Mouse (Mus musculus): Measurements from ENCODE around the gene Sytl3. TPM values are rescaled to one million over a fixed set of nuclear protein-coding genes. Genes with fewer than 3 reads are reported as not detected.
A peak's percentile ranks its signal among the peaks of the same experiment; 100 is the strongest.

Sytl3 gene
- polyA plus RNA-seq, 1 experiment from 2014 or later = 0.90 TPM

- Histone ChIP-seq H3K36me3 (ENCODE audit: control insufficient read depth, insufficient read depth, low read length) (peaks cover 17% of the 10 kb centered on the region), H3K27me3 (ENCODE audit: control insufficient read depth, insufficient read depth, low read depth, low read length) (no peaks in the 10 kb centered on the region), H3K27ac (ENCODE audit: low read length) (peak overlapping the region; percentile 51), H3K4me3 (ENCODE audit: low read length) (no peak overlapping the region), H3K4me1 (replicated peaks; ENCODE audit: control insufficient read depth, insufficient read depth, low read length) (peaks cover 18% of the 10 kb centered on the region), H3K9me3 (ENCODE audit: control insufficient read depth, low read length) (no peaks in the 10 kb centered on the region), H3K4me2 (ENCODE audit: low read depth, low read length) (no peak overlapping the region), H3K9ac (ENCODE audit: low read length) (no peak overlapping the region)
- WGBS = 85% methylated on average over 11 of the region's 11 CpGs
- 0 out of 2 replicates have a peak, but pooled peaks have one; percentile 1 for ATAC-seq (ENCODE audit: low read depth)
Observed at GRCm38 (mm10) chr17:6743039-6743575, 84.2 kb downstream of the Sytl3 start.

- peaks cover 14% of the 10 kb centered on the region for H3K36me3 ChIP-seq (ENCODE audit: control insufficient read depth, insufficient read depth, low read length)
- no peak for ATAC-seq (ENCODE audit: low read depth)
- H3K27ac ChIP-seq (ENCODE audit: low read length) = peak overlapping the region; percentile 51
- H3K4me1 ChIP-seq (replicated peaks; ENCODE audit: control insufficient read depth, insufficient read depth, low read length) = peaks cover 20% of the 10 kb centered on the region
- H3K9me3 ChIP-seq (ENCODE audit: control insufficient read depth, low read length) = no peaks in the 10 kb centered on the region
- H3K27me3 ChIP-seq (ENCODE audit: control insufficient read depth, insufficient read depth, low read depth, low read length) = no peaks in the 10 kb centered on the region
- no peak overlapping the region for H3K4me3 ChIP-seq (ENCODE audit: low read length)
- 69% methylated on average over 11 of the region's 11 CpGs for WGBS
- H3K4me2 ChIP-seq (ENCODE audit: low read depth, low read length) = no peak overlapping the region
- no peak overlapping the region for H3K9ac ChIP-seq (ENCODE audit: low read length)
Observed at GRCm38 (mm10) chr17:6743787-6744239, 84.9 kb downstream of the Sytl3 start.

- 0 out of 2 replicates have a peak, but pooled peaks have one; percentile 6 for ATAC-seq (ENCODE audit: low read depth)
- Histone ChIP-seq H3K9me3 (ENCODE audit: control insufficient read depth, low read length) (no peaks in the 10 kb centered on the region), H3K4me2 (ENCODE audit: low read depth, low read length) (no peak overlapping the region), H3K4me1 (replicated peaks; ENCODE audit: control insufficient read depth, insufficient read depth, low read length) (peaks cover 21% of the 10 kb centered on the region), H3K4me3 (ENCODE audit: low read length) (no peak overlapping the region), H3K27ac (ENCODE audit: low read length) (peak overlapping the region; percentile 51), H3K9ac (ENCODE audit: low read length) (no peak overlapping the region), H3K27me3 (ENCODE audit: control insufficient read depth, insufficient read depth, low read depth, low read length) (no peaks in the 10 kb centered on the region), H3K36me3 (ENCODE audit: control insufficient read depth, insufficient read depth, low read length) (peaks cover 8% of the 10 kb centered on the region)
- WGBS = 71% methylated on average over 9 of the region's 9 CpGs
Observed at GRCm38 (mm10) chr17:6744366-6744765, 85.5 kb downstream of the Sytl3 start.

- Histone ChIP-seq H3K9me3 (ENCODE audit: control insufficient read depth, low read length) (no peaks in the 10 kb centered on the region), H3K27ac (ENCODE audit: low read length) (peak overlapping the region; percentile 51)
Observed at GRCm38 (mm10) chr17:6744871-6745270, 86.0 kb downstream of the Sytl3 start.

GRCm38 (mm10) chr17:6745503-6745902, 86.6 kb downstream of the Sytl3 start:
- H3K36me3 ChIP-seq (ENCODE audit: control insufficient read depth, insufficient read depth, low read length) = peaks cover 5% of the 10 kb centered on the region
- H3K27me3 ChIP-seq (ENCODE audit: control insufficient read depth, insufficient read depth, low read depth, low read length) = no peaks in the 10 kb centered on the region
- H3K4me3 ChIP-seq (ENCODE audit: low read length) = no peak overlapping the region
- WGBS = 81% methylated on average over 5 of the region's 5 CpGs
- H3K9me3 ChIP-seq (ENCODE audit: control insufficient read depth, low read length) = no peaks in the 10 kb centered on the region
- no peak overlapping the region for H3K9ac ChIP-seq (ENCODE audit: low read length)
- ATAC-seq (ENCODE audit: low read depth) = no peak
- H3K4me2 ChIP-seq (ENCODE audit: low read depth, low read length) = no peak overlapping the region
- H3K27ac ChIP-seq (ENCODE audit: low read length) = peak overlapping the region; percentile 4; the same call in 1 of the 2 replicates
- H3K4me1 ChIP-seq (replicated peaks; ENCODE audit: control insufficient read depth, insufficient read depth, low read length) = peaks cover 21% of the 10 kb centered on the region

More at GRCm38 (mm10) chr17:6744871-6745270, 86.0 kb downstream of the Sytl3 start:
- H3K4me3 ChIP-seq (ENCODE audit: low read length) = no peak overlapping the region
- ATAC-seq (ENCODE audit: low read depth) = no peak
- no peak overlapping the region for H3K9ac ChIP-seq (ENCODE audit: low read length)
- WGBS = 88% methylated on average over 14 of the region's 14 CpGs
- no peaks in the 10 kb centered on the region for H3K27me3 ChIP-seq (ENCODE audit: control insufficient read depth, insufficient read depth, low read depth, low read length)
- no peak overlapping the region for H3K4me2 ChIP-seq (ENCODE audit: low read depth, low read length)
- peaks cover 6% of the 10 kb centered on the region for H3K36me3 ChIP-seq (ENCODE audit: control insufficient read depth, insufficient read depth, low read length)
- H3K4me1 ChIP-seq (replicated peaks; ENCODE audit: control insufficient read depth, insufficient read depth, low read length) = peaks cover 21% of the 10 kb centered on the region

- WGBS = 54% methylated on average over 9 of the region's 9 CpGs
- peaks cover 21% of the 10 kb centered on the region for H3K4me1 ChIP-seq (replicated peaks; ENCODE audit: control insufficient read depth, insufficient read depth, low read length)
Observed at GRCm38 (mm10) chr17:6745975-6746374, 87.1 kb downstream of the Sytl3 start.

GRCm38 (mm10) chr17:6746452-6747231, 87.7 kb downstream of the Sytl3 start:
- Histone ChIP-seq H3K27ac (ENCODE audit: low read length) (no peak overlapping the region), H3K9me3 (ENCODE audit: control insufficient read depth, low read length) (no peaks in the 10 kb centered on the region), H3K4me1 (replicated peaks; ENCODE audit: control insufficient read depth, insufficient read depth, low read length) (peaks cover 21% of the 10 kb centered on the region), H3K4me3 (ENCODE audit: low read length) (no peak overlapping the region), H3K9ac (ENCODE audit: low read length) (no peak overlapping the region), H3K4me2 (ENCODE audit: low read depth, low read length) (no peak overlapping the region), H3K27me3 (ENCODE audit: control insufficient read depth, insufficient read depth, low read depth, low read length) (no peaks in the 10 kb centered on the region), H3K36me3 (ENCODE audit: control insufficient read depth, insufficient read depth, low read length) (peaks cover 4% of the 10 kb centered on the region)
- 58% methylated on average over 9 of the region's 9 CpGs for WGBS
- ATAC-seq (ENCODE audit: low read depth) = no peak

More at GRCm38 (mm10) chr17:6745975-6746374, 87.1 kb downstream of the Sytl3 start:
- Histone ChIP-seq H3K27me3 (ENCODE audit: control insufficient read depth, insufficient read depth, low read depth, low read length) (no peaks in the 10 kb centered on the region), H3K9me3 (ENCODE audit: control insufficient read depth, low read length) (no peaks in the 10 kb centered on the region), H3K4me2 (ENCODE audit: low read depth, low read length) (no peak overlapping the region), H3K36me3 (ENCODE audit: control insufficient read depth, insufficient read depth, low read length) (peaks cover 4% of the 10 kb centered on the region), H3K4me3 (ENCODE audit: low read length) (no peak overlapping the region), H3K9ac (ENCODE audit: low read length) (no peak overlapping the region), H3K27ac (ENCODE audit: low read length) (peak overlapping the region; percentile 4; the same call in 1 of the 2 replicates)
- ATAC-seq (ENCODE audit: low read depth) = peak; percentile 60

GRCm38 (mm10) chr17:6747478-6747877, 88.6 kb downstream of the Sytl3 start:
- WGBS = 61% methylated on average over 7 of the region's 7 CpGs
- no peak overlapping the region for H3K4me3 ChIP-seq (ENCODE audit: low read length)
- H3K27me3 ChIP-seq (ENCODE audit: control insufficient read depth, insufficient read depth, low read depth, low read length) = no peaks in the 10 kb centered on the region
- no peak overlapping the region for H3K27ac ChIP-seq (ENCODE audit: low read length)
- peaks cover 7% of the 10 kb centered on the region for H3K36me3 ChIP-seq (ENCODE audit: control insufficient read depth, insufficient read depth, low read length)
- H3K9ac ChIP-seq (ENCODE audit: low read length) = no peak overlapping the region
- no peak overlapping the region for H3K4me2 ChIP-seq (ENCODE audit: low read depth, low read length)
- H3K9me3 ChIP-seq (ENCODE audit: control insufficient read depth, low read length) = no peaks in the 10 kb centered on the region
- H3K4me1 ChIP-seq (replicated peaks; ENCODE audit: control insufficient read depth, insufficient read depth, low read length) = peaks cover 17% of the 10 kb centered on the region
- ATAC-seq (ENCODE audit: low read depth) = no peak

GRCm38 (mm10) chr17:6748779-6749464, 90.0 kb downstream of the Sytl3 start:
- H3K9ac ChIP-seq (ENCODE audit: low read length) = no peak overlapping the region
- peaks cover 7% of the 10 kb centered on the region for H3K4me1 ChIP-seq (replicated peaks; ENCODE audit: control insufficient read depth, insufficient read depth, low read length)
- no peak overlapping the region for H3K4me2 ChIP-seq (ENCODE audit: low read depth, low read length)
- no peak for ATAC-seq (ENCODE audit: low read depth)
- H3K4me3 ChIP-seq (ENCODE audit: low read length) = no peak overlapping the region
- peaks cover 9% of the 10 kb centered on the region for H3K36me3 ChIP-seq (ENCODE audit: control insufficient read depth, insufficient read depth, low read length)
- H3K27me3 ChIP-seq (ENCODE audit: control insufficient read depth, insufficient read depth, low read depth, low read length) = no peaks in the 10 kb centered on the region
- WGBS = 63% methylated on average over 17 of the region's 17 CpGs
- no peak overlapping the region for H3K27ac ChIP-seq (ENCODE audit: low read length)
- H3K9me3 ChIP-seq (ENCODE audit: control insufficient read depth, low read length) = no peaks in the 10 kb centered on the region

Measured in lung, embryonic 16.5 days (tissue).